Mouse (Mus musculus) mouse trophoblast stem cell (cell line): ENCODE data around the gene Otogl.

Source experiments
- in situ Hi-C, 2 experiments: fragments of 300-500 bp; cut with MseI, MboI; formaldehyde crosslinking; loops; 2 replicates in 1 of 2; 3 replicates in 1 of 2; pipeline ENCODE4 v1.15.1; 2025

Otogl gene

GRCm38 (mm10) chr10:107905274-107906034, 6.5 kb downstream of the Otogl start:
- in situ Hi-C loops: no loop called here

GRCm38 (mm10) chr10:107901958-107902357, 10.0 kb downstream of the Otogl start:
- in situ Hi-C loops: no loop called here

GRCm38 (mm10) chr10:107901204-107901879, 10.6 kb downstream of the Otogl start:
- in situ Hi-C loops: no loop called here

GRCm38 (mm10) chr10:107899946-107900345, 12.0 kb downstream of the Otogl start:
- in situ Hi-C loops: no loop called here

GRCm38 (mm10) chr10:107896158-107896557, 15.8 kb downstream of the Otogl start:
- in situ Hi-C loops: no loop called here

- in situ Hi-C loops: no loop called here
These were observed 17.0 kb downstream of the Otogl start for GRCm38 (mm10) chr10:107894663-107895581.

- in situ Hi-C loops: no loop called here
These were observed 21.5 kb downstream of the Otogl start for GRCm38 (mm10) chr10:107890400-107890799.

GRCm38 (mm10) chr10:107872542-107872941, 39.4 kb downstream of the Otogl start:
- in situ Hi-C loops: no loop called here

GRCm38 (mm10) chr10:107872109-107872508, 39.8 kb downstream of the Otogl start:
- in situ Hi-C loops: no loop called here

- in situ Hi-C loops: no loop called here
These were observed 41.4 kb downstream of the Otogl start for GRCm38 (mm10) chr10:107870540-107870939.

GRCm38 (mm10) chr10:107868904-107869303, 43.0 kb downstream of the Otogl start:
- in situ Hi-C loops: no loop called here

GRCm38 (mm10) chr10:107867414-107867813, 44.5 kb downstream of the Otogl start:
- in situ Hi-C loops: no loop called here

- in situ Hi-C loops: no loop called here
These were observed 51.6 kb downstream of the Otogl start for GRCm38 (mm10) chr10:107860235-107860917.

GRCm38 (mm10) chr10:107859220-107859619, 52.7 kb downstream of the Otogl start:
- in situ Hi-C loops: no loop called here

GRCm38 (mm10) chr10:107858684-107859083, 53.2 kb downstream of the Otogl start:
- in situ Hi-C loops: no loop called here

GRCm38 (mm10) chr10:107844906-107845305, 67.0 kb downstream of the Otogl start:
- in situ Hi-C loops: no loop called here

- in situ Hi-C loops: no loop called here
These were observed 77.3 kb downstream of the Otogl start for GRCm38 (mm10) chr10:107834452-107835239.

GRCm38 (mm10) chr10:107829151-107829550, 82.8 kb downstream of the Otogl start:
- in situ Hi-C loops: no loop called here

GRCm38 (mm10) chr10:107813814-107814483, 98.0 kb downstream of the Otogl start:
- in situ Hi-C loops: no loop called here
